22 mouse cellular contexts compared by ENCODE assay signal in genomic region chr2:168966525-168966924, GRCm38 (mm10). TPM values are rescaled to one million over a fixed set of nuclear protein-coding genes. Genes with fewer than 3 reads are reported as not detected.
DNase-seq lines count a peak whose midpoint lies in the region; ATAC-seq and TF ChIP-seq lines count a peak whose summit lies in the region.
"Had no signal": no experiment of that assay in that cellular context is flagged by ENCODE, and none has a peak within 500 bp of the region (broad histone marks: within the 10 kb centered on the region; RNA-seq: fewer than 3 reads in every experiment).

No protein-coding gene starts in this region.

- peak; percentile 55 for DNase-seq in R1 (ENCODE audit: low read depth, low spot score)
- peak; percentile 46 for DNase-seq in ZHBTc4 (ENCODE audit: low read depth, low spot score)
- no peak for DNase-seq in stomach, postnatal 0 days (ENCODE audit: low spot score)
- DNase-seq in layer of hippocampus, adult 9-10 months (ENCODE audit: low spot score), result no peak
- no peak for DNase-seq in thymus, postnatal 4 days
- DNase-seq in embryo, embryonic 10.5 days (ENCODE audit: low spot score), result no peak
- DNase-seq: adrenal gland, adult 2 months; adrenal gland, adult 8-10 months; adrenal gland, postnatal 10 days; adrenal gland, postnatal 14 days; adrenal gland, postnatal 25 days; adrenal gland, postnatal 36 days; B cell, adult 2 months; cerebellum, adult 11 months; cerebellum, adult 11-12 months; cerebellum, adult 18-20 months; cerebellum, adult 2 months; cerebellum, adult 8-10 months had no signal

- 57% methylated on average over 6 of the region's 6 CpGs for WGBS in stomach, postnatal 0 days

- no peaks in the 10 kb centered on the region for H3K36me3 ChIP-seq in stomach, postnatal 0 days (ENCODE audit: control insufficient read depth, insufficient read depth, low read length)

- H3K4me1 ChIP-seq in stomach, postnatal 0 days (replicated peaks; ENCODE audit: control insufficient read depth, insufficient read depth), result no peaks in the 10 kb centered on the region

- no peak overlapping the region for H3K4me3 ChIP-seq in stomach, postnatal 0 days (ENCODE audit: low read depth, low read length)

- H3K9me3 ChIP-seq in stomach, postnatal 0 days (ENCODE audit: control insufficient read depth, low read length), result no peaks in the 10 kb centered on the region

- ATAC-seq in stomach, postnatal 0 days (ENCODE audit: low FRiP score, low TSS enrichment), result peak; percentile 92
- ATAC-seq: activated CD4-positive, CD25-positive, alpha-beta regulatory T cell, adult 4 months; CD4-positive, CD25-positive, alpha-beta regulatory T cell, adult 4 months; Patski had no signal

- no peak for TF ChIP-seq EP300 in stomach, postnatal 0 days (optimal IDR thresholded peaks at IDR 0.05)

- no peak overlapping the region for H3K4me2 ChIP-seq in stomach, postnatal 0 days (replicated peaks; ENCODE audit: low read depth)

- H3K9ac ChIP-seq in stomach, postnatal 0 days (ENCODE audit: low read length), result no peak overlapping the region

- no peaks in the 10 kb centered on the region for H3K27me3 ChIP-seq in stomach, postnatal 0 days (ENCODE audit: control insufficient read depth, insufficient read depth, low read length)
- H3K27me3 ChIP-seq: CH12.LX had no signal

- 0 out of 2 replicates have a peak overlapping the region, but pooled peaks have one; percentile 45 for H3K27ac ChIP-seq in stomach, postnatal 0 days (replicated peaks)

- TF ChIP-seq CTCF in stomach, postnatal 0 days (IDR thresholded peaks at IDR 0.05; ENCODE audit: low read depth), result no peak; the same call in 1 of the 2 replicates

RNA-seq across cellular contexts. Expression of gene Zfp64, which starts 11.1 kb away (rescaled TPM):
- 28.0 and 29.8 TPM in 2 replicates for polyA plus RNA-seq in stomach, postnatal 0 days (2015; fragmentation: Nextera tagmentation; extraction: Ambion mirVana)

Comparison
In these comparisons a context has a peak if more than half of its experiments do, and no peak if none do; other contexts are left out.
1. DNase-seq: peak in R1 (single experiment) and ZHBTc4 (single experiment); none in stomach, postnatal 0 days (single experiment), layer of hippocampus, adult 9-10 months (single experiment), thymus, postnatal 4 days (single experiment) and embryo, embryonic 10.5 days (single experiment).